Mouse (Mus musculus) T-helper 17 cell (primary cell): Measurements from ENCODE around the gene Cd55.
"Not testable (repeated sequence)": the region's sequence is repeated elsewhere in the genome, so short reads cannot be mapped to it uniquely, and the experiment has no call there.

Experiments used
- in situ Hi-C, 2 experiments: fragments of 300-600 bp; cut with MboI, MseI; formaldehyde crosslinking; loops; 1 replicate in 1 of 2; 2 replicates in 1 of 2; pipeline ENCODE4 v1.15.1; 2025; ENCODE audit warnings: high pct_unique_total_duplicates in 2 of 2

Cd55 gene

GRCm38 (mm10) chr1:130462084-130462861, at the start of gene Cd55:
Cd55 (minus strand) TSS chr1:130462744.
- in situ Hi-C loops = loop anchor here (5.0 kb wide), 1 partner anchor 40 kb away; the partner anchor contains the start of gene Cd55b (in 2 of the 2)

GRCm38 (mm10) chr1:130511823-130512370, 49.4 kb upstream of the Cd55 start:
- in situ Hi-C loops = no loop called here

- in situ Hi-C loops = no loop called here
These were observed 46.4 kb upstream of the Cd55 start for GRCm38 (mm10) chr1:130508957-130509350.

GRCm38 (mm10) chr1:130508030-130508956, 45.7 kb upstream of the Cd55 start:
- in situ Hi-C loops = no loop called here

- in situ Hi-C loops = no loop called here
These were observed 44.9 kb upstream of the Cd55 start for GRCm38 (mm10) chr1:130507408-130507807.

- in situ Hi-C loops = no loop called here
These were observed 37.4 kb upstream of the Cd55 start for GRCm38 (mm10) chr1:130499962-130500361.

- in situ Hi-C loops = no loop called here
These were observed 35.8 kb upstream of the Cd55 start for GRCm38 (mm10) chr1:130498331-130498730.

GRCm38 (mm10) chr1:130486816-130487545, 24.4 kb upstream of the Cd55 start:
- in situ Hi-C loops = no loop called here

GRCm38 (mm10) chr1:130485828-130486620, 23.5 kb upstream of the Cd55 start:
- in situ Hi-C loops = no loop called here

- in situ Hi-C loops = no loop called here
These were observed 22.8 kb upstream of the Cd55 start for GRCm38 (mm10) chr1:130485376-130485775.

- in situ Hi-C loops = no loop called here
These were observed 12.4 kb upstream of the Cd55 start for GRCm38 (mm10) chr1:130474936-130475335.

GRCm38 (mm10) chr1:130474226-130474625, 11.7 kb upstream of the Cd55 start:
- in situ Hi-C loops = no loop called here

- in situ Hi-C loops = no loop called here
These were observed 7.5 kb upstream of the Cd55 start for GRCm38 (mm10) chr1:130470074-130470473.

- in situ Hi-C loops = no loop called here
These were observed 4.9 kb upstream of the Cd55 start for GRCm38 (mm10) chr1:130467453-130467852.

- in situ Hi-C loops = loop anchor here (5.0 kb wide), 1 partner anchor 42 kb away; the partner anchor contains the start of gene Cd55b (in 2 of the 2)
These were observed 1.6 kb upstream of the Cd55 start for GRCm38 (mm10) chr1:130464173-130464572.

- in situ Hi-C loops = loop anchor here (5.0 kb wide), 1 partner anchor 41 kb away; the partner anchor contains the start of gene Cd55b (in 2 of the 2)
These were observed 323 bp upstream of the Cd55 start for GRCm38 (mm10) chr1:130462867-130463266.

GRCm38 (mm10) chr1:130455111-130455510, 7.4 kb downstream of the Cd55 start:
- in situ Hi-C loops = no loop called here

- in situ Hi-C loops = not testable (repeated sequence)
These were observed 19.6 kb downstream of the Cd55 start for GRCm38 (mm10) chr1:130442930-130443329.

GRCm38 (mm10) chr1:130430920-130431319, 31.6 kb downstream of the Cd55 start:
- in situ Hi-C loops = no loop called here

GRCm38 (mm10) chr1:130428667-130429066, 33.9 kb downstream of the Cd55 start:
- in situ Hi-C loops = not testable (repeated sequence)
